Mouse (Mus musculus) kidney, adult 2 months (tissue): ENCODE measurements around the gene Efna2. TPM values are rescaled to one million over a fixed set of nuclear protein-coding genes. Genes with fewer than 3 reads are reported as not detected.
"Not testable (repeated sequence)": the region's sequence is repeated elsewhere in the genome, so short reads cannot be mapped to it uniquely, and the experiment has no call there.

Experiments used
- DNase-seq: peaks from one replicate; pipeline ENCODE4 v3.0.0; 2021
- H3K27ac ChIP-seq: fragments of 200-500 bp; 2 replicates; pipeline ENCODE4 v1.5.1; 2012; ENCODE audit warnings: low read depth, low read length, control low read depth, inconsistent platforms; ENCODE audit not compliant: insufficient read depth
- H3K27me3 ChIP-seq: fragments of 200-500 bp; replicated peaks from 2 replicates; pipeline ENCODE4 v1.6.1; 2012; ENCODE audit warnings: mild to moderate bottlenecking, moderate library complexity, low read length, inconsistent platforms; ENCODE audit not compliant: control insufficient read depth, insufficient read depth
- H3K36me3 ChIP-seq: fragments of 200-500 bp; 2 replicates; pipeline ENCODE4 v1.6.1; 2012; ENCODE audit warnings: mild to moderate bottlenecking, moderate library complexity, low read length, inconsistent platforms; ENCODE audit not compliant: control insufficient read depth, insufficient read depth
- H3K4me1 ChIP-seq: fragments of 200-500 bp; 2 replicates; pipeline ENCODE4 v1.6.1; 2011; ENCODE audit warnings: low read length; ENCODE audit not compliant: control insufficient read depth, insufficient read depth
- H3K4me3 ChIP-seq: fragments of 200-500 bp; 2 replicates; pipeline ENCODE4 v1.5.1; 2011; ENCODE audit warnings: mild to moderate bottlenecking, low read depth, low read length, control low read depth; ENCODE audit not compliant: insufficient read depth
- CTCF ChIP-seq: fragments of 200-500 bp; conservative IDR thresholded peaks from 2 replicates; pipeline ENCODE4 v1.5.1; 2011; ENCODE audit warnings: low read depth, mild to moderate bottlenecking, control low read depth, low read length, moderate library complexity, mixed read lengths; ENCODE audit not compliant: insufficient read depth, insufficient read length
- POLR2A ChIP-seq: fragments of 200-500 bp; IDR thresholded peaks from one replicate; pipeline ENCODE4 v1.6.1; 2011; ENCODE audit warnings: low read depth, low read length, control low read depth
- WGBS: fragments of 180-500 bp; shearing (Covaris S2); methylation state at CpG from one replicate; pipeline ENCODE4 v1.1.7; 2018; 5-methylcytosine and 5-hydroxymethylcytosine counted together
- polyA plus RNA-seq: library from polyadenylated mRNA; depleted of rRNA; stranded (reverse); fragments of >200 nt; gene quantifications from 2 replicates; pipeline ENCODE4 v1.2.3, GENCODE M21; 2012

Efna2 gene
- polyA plus RNA-seq, 1 experiment, result 1.5 TPM

- Histone ChIP-seq H3K36me3 (no peaks in the 10 kb centered on the region), H3K27ac (no peak overlapping the region), H3K4me1 (no peaks in the 10 kb centered on the region), H3K4me3 (no peak overlapping the region), H3K27me3 (no peaks in the 10 kb centered on the region)
- TF ChIP-seq CTCF, result no peak
- no peak for TF ChIP-seq POLR2A
- DNase-seq, result no peak
- WGBS, result 65% methylated on average over 16 of the region's 16 CpGs
Observed at GRCm38 (mm10) chr10:80215048-80215772, 35.9 kb downstream of the Efna2 start.

GRCm38 (mm10) chr10:80220676-80221075 lies 41.4 kb downstream of the Efna2 start:
- DNase-seq, result no peak
- WGBS, result 60% methylated on average over 7 of the region's 9 CpGs
- Histone ChIP-seq H3K27me3 (no peaks in the 10 kb centered on the region), H3K4me1 (no peaks in the 10 kb centered on the region), H3K4me3 (no peak overlapping the region), H3K36me3 (no peaks in the 10 kb centered on the region), H3K27ac (no peak overlapping the region)
- TF ChIP-seq CTCF, result no peak
- no peak for TF ChIP-seq POLR2A

- WGBS, result 94% methylated on average over 2 of the region's 2 CpGs
Observed at GRCm38 (mm10) chr10:80223137-80223536, 43.9 kb downstream of the Efna2 start.

GRCm38 (mm10) chr10:80226071-80226415 lies 46.8 kb downstream of the Efna2 start:
- H3K27ac ChIP-seq, result peak overlapping the region; percentile 92
- H3K4me1 ChIP-seq, result peaks cover 13% of the 10 kb centered on the region
- peak overlapping the region; percentile 16; the same call in 1 of the 2 replicates for H3K4me3 ChIP-seq
- no peaks in the 10 kb centered on the region for H3K36me3 ChIP-seq
- no peak for TF ChIP-seq POLR2A
- no peak for TF ChIP-seq CTCF
- WGBS, result under 1% methylated on average over 14 of the region's 14 CpGs
- no peaks in the 10 kb centered on the region for H3K27me3 ChIP-seq
- no peak for DNase-seq

More at GRCm38 (mm10) chr10:80223137-80223536, 43.9 kb downstream of the Efna2 start:
- H3K27me3 ChIP-seq, H3K36me3 ChIP-seq, DNase-seq, H3K4me3 ChIP-seq, H3K27ac ChIP-seq: not testable (repeated sequence)
- peaks cover 11% of the 10 kb centered on the region for H3K4me1 ChIP-seq

- Histone ChIP-seq H3K36me3 (no peaks in the 10 kb centered on the region), H3K27me3 (no peaks in the 10 kb centered on the region), H3K27ac (peak within 1 kb of the TSS; percentile 92), H3K4me3 (peak within 1 kb of the TSS; percentile 87), H3K4me1 (peaks cover 13% of the 10 kb centered on the region)
- peak; percentile 55 for TF ChIP-seq CTCF
- no peak for TF ChIP-seq POLR2A
- under 1% methylated on average over 75 of the region's 75 CpGs for WGBS
- peak; percentile 100 for DNase-seq
Observed at GRCm38 (mm10) chr10:80226416-80227165, 47.3 kb downstream of the Efna2 start, which contains the start of gene Mum1. Gene Mum1 (plus strand): TSS chr10:80226434.

GRCm38 (mm10) chr10:80227166-80227539 lies 47.9 kb downstream of the Efna2 start:
- TF ChIP-seq POLR2A (no peak), CTCF (no peak)
- H3K4me1 ChIP-seq, result peaks cover 13% of the 10 kb centered on the region
- 13% methylated on average over 10 of the region's 10 CpGs for WGBS
- peak overlapping the region; percentile 87 for H3K4me3 ChIP-seq
- H3K27ac ChIP-seq, result peak overlapping the region; percentile 34; the same call in 1 of the 2 replicates
- no peak for DNase-seq
- no peaks in the 10 kb centered on the region for H3K36me3 ChIP-seq
- no peaks in the 10 kb centered on the region for H3K27me3 ChIP-seq

GRCm38 (mm10) chr10:80227877-80228775 lies 48.8 kb downstream of the Efna2 start:
- WGBS, result 35% methylated on average over 15 of the region's 15 CpGs
- Histone ChIP-seq H3K4me1 (peaks cover 13% of the 10 kb centered on the region), H3K4me3 (no peak overlapping the region), H3K36me3 (peaks cover 2% of the 10 kb centered on the region), H3K27ac (no peak overlapping the region), H3K27me3 (no peaks in the 10 kb centered on the region)
- peak; percentile 74 for DNase-seq
- TF ChIP-seq CTCF (no peak), POLR2A (no peak)
